Mouse (Mus musculus): ENCODE measurements at regions not wholly inside any gene's neighbourhood (a gene's known extent, or its start where the extent isn't known, plus 50 kb on each side); places are given as distances from the start of the nearest gene placed in this dataset.
A peak's percentile ranks its signal among the peaks of the same experiment; 100 is the strongest.

- H3K27ac ChIP-seq, result no peak overlapping the region
- 51% methylated on average over 1 of the region's 1 CpGs for WGBS
- no peak overlapping the region for H3K4me2 ChIP-seq (replicated peaks)
- no peaks in the 10 kb centered on the region for H3K4me1 ChIP-seq
- H3K36me3 ChIP-seq, result no peaks in the 10 kb centered on the region
- ATAC-seq (ENCODE audit: low FRiP score, low read depth), result no peak
- H3K9ac ChIP-seq, result no peak overlapping the region
- H3K9me3 ChIP-seq, result no peaks in the 10 kb centered on the region
- H3K27me3 ChIP-seq, result peaks cover 11% of the 10 kb centered on the region; the same call in 1 of the 2 replicates
- no peak overlapping the region for H3K4me3 ChIP-seq
These were observed 122.6 kb upstream of the Egfl6 start for GRCm38 (mm10) chrX:166708106-166708505.

GRCm38 (mm10) chrX:166707029-166707428 lies 121.5 kb upstream of the Egfl6 start:
- Histone ChIP-seq H3K27ac (no peak overlapping the region), H3K36me3 (no peaks in the 10 kb centered on the region), H3K4me3 (no peak overlapping the region), H3K9ac (no peak overlapping the region), H3K4me2 (replicated peaks) (no peak overlapping the region), H3K4me1 (no peaks in the 10 kb centered on the region), H3K9me3 (no peaks in the 10 kb centered on the region), H3K27me3 (peaks cover 5% of the 10 kb centered on the region; the same call in 1 of the 2 replicates)
- no peak for ATAC-seq (ENCODE audit: low FRiP score, low read depth)
- WGBS, result 71% methylated on average over 1 of the region's 1 CpGs

GRCm38 (mm10) chrX:166704311-166704710 lies 118.8 kb upstream of the Egfl6 start:
- no peak for ATAC-seq (ENCODE audit: low FRiP score, low read depth)
- Histone ChIP-seq H3K27me3 (peaks cover 4% of the 10 kb centered on the region; the same call in 1 of the 2 replicates), H3K4me3 (no peak overlapping the region), H3K27ac (no peak overlapping the region), H3K36me3 (no peaks in the 10 kb centered on the region), H3K9ac (no peak overlapping the region), H3K4me2 (replicated peaks) (no peak overlapping the region), H3K9me3 (no peaks in the 10 kb centered on the region), H3K4me1 (no peaks in the 10 kb centered on the region)
- 86% methylated on average over 2 of the region's 2 CpGs for WGBS

GRCm38 (mm10) chrX:166694219-166694618 lies 108.7 kb upstream of the Egfl6 start:
- H3K4me2 ChIP-seq (replicated peaks), result no peak overlapping the region
- H3K4me3 ChIP-seq, result no peak overlapping the region
- H3K36me3 ChIP-seq, result no peaks in the 10 kb centered on the region
- H3K4me1 ChIP-seq, result no peaks in the 10 kb centered on the region
- 75% methylated on average over 3 of the region's 3 CpGs for WGBS
- H3K9me3 ChIP-seq, result peaks cover 4% of the 10 kb centered on the region; the same call in 1 of the 2 replicates
- no peak overlapping the region for H3K9ac ChIP-seq
- no peak for ATAC-seq (ENCODE audit: low FRiP score, low read depth)
- H3K27ac ChIP-seq, result no peak overlapping the region
- H3K27me3 ChIP-seq, result peaks cover 17% of the 10 kb centered on the region; the same call in 1 of the 2 replicates

GRCm38 (mm10) chrX:166688779-166689178 lies 103.3 kb upstream of the Egfl6 start:
- WGBS, result 47% methylated on average over 3 of the region's 3 CpGs

DNA sequence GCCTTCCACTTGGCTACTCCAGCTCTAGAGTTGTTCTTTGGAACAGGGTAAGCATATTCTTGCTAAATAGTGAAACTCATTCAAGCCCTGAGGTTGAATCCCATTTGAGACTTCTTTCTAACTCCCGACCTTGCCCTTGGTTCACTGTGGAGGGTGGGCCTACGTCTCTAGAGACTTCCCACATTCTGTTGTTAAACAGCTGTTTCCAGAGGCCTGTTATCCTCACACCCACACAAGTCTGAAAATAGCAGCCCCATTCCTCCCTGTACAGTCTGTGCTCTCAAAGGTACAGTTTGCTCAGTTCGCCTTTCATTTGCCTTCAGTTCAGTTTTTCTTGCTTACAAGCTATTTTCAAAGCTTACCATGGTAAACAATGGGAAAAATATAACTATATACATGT lies 87.9 kb upstream of the Egfl6 start:
- Histone ChIP-seq H3K9me3 (no peaks in the 10 kb centered on the region), H3K9ac (no peak overlapping the region), H3K27ac (no peak overlapping the region), H3K4me1 (no peaks in the 10 kb centered on the region), H3K36me3 (no peaks in the 10 kb centered on the region), H3K27me3 (peaks cover 42% of the 10 kb centered on the region; the same call in 1 of the 2 replicates), H3K4me3 (no peak overlapping the region), H3K4me2 (replicated peaks) (no peak overlapping the region)
- 70% methylated on average over 3 of the region's 3 CpGs for WGBS
- ATAC-seq (ENCODE audit: low FRiP score, low read depth), result no peak

More at GRCm38 (mm10) chrX:166688779-166689178, 103.3 kb upstream of the Egfl6 start:
- Histone ChIP-seq H3K4me2 (replicated peaks) (no peak overlapping the region), H3K27me3 (peaks cover 18% of the 10 kb centered on the region; the same call in 1 of the 2 replicates), H3K9ac (no peak overlapping the region), H3K9me3 (peaks cover 4% of the 10 kb centered on the region; the same call in 1 of the 2 replicates), H3K4me1 (no peaks in the 10 kb centered on the region), H3K4me3 (no peak overlapping the region), H3K27ac (no peak overlapping the region), H3K36me3 (no peaks in the 10 kb centered on the region)
- no peak for ATAC-seq (ENCODE audit: low FRiP score, low read depth)

DNA sequence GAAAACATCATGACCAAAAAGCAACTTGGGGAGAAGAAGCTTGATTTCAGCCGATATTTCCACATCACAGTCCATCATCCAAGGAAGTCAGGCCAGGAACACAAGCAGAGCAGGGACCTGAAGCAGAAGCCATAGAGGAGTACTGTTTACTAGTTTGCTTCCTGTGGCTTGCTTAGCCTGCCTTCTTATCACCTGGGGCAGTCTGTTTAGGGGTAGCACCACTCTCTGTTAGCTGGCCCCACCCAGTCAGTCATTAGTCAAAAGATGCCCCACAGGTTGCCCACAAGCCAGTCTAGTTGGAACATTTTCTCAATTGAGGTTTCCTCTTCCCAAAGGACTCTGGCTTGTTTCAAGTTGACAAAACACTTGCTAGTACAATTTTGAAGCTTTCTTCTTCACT lies 87.1 kb upstream of the Egfl6 start:
- no peak overlapping the region for H3K27ac ChIP-seq
- 68% methylated on average over 1 of the region's 1 CpGs for WGBS
- no peak for ATAC-seq (ENCODE audit: low FRiP score, low read depth)
- H3K36me3 ChIP-seq, result no peaks in the 10 kb centered on the region
- no peak overlapping the region for H3K4me3 ChIP-seq
- no peaks in the 10 kb centered on the region for H3K9me3 ChIP-seq
- no peaks in the 10 kb centered on the region for H3K4me1 ChIP-seq
- no peak overlapping the region for H3K9ac ChIP-seq
- H3K4me2 ChIP-seq (replicated peaks), result no peak overlapping the region
- H3K27me3 ChIP-seq, result peaks cover 46% of the 10 kb centered on the region

GRCm38 (mm10) chrX:166671853-166672252 lies 86.3 kb upstream of the Egfl6 start:
- 89% methylated on average over 4 of the region's 4 CpGs for WGBS
- no peak for ATAC-seq (ENCODE audit: low FRiP score, low read depth)
- Histone ChIP-seq H3K27me3 (peaks cover 48% of the 10 kb centered on the region), H3K4me3 (no peak overlapping the region), H3K9ac (no peak overlapping the region), H3K9me3 (no peaks in the 10 kb centered on the region), H3K36me3 (no peaks in the 10 kb centered on the region), H3K4me1 (no peaks in the 10 kb centered on the region), H3K4me2 (replicated peaks) (no peak overlapping the region), H3K27ac (no peak overlapping the region)

DNA sequence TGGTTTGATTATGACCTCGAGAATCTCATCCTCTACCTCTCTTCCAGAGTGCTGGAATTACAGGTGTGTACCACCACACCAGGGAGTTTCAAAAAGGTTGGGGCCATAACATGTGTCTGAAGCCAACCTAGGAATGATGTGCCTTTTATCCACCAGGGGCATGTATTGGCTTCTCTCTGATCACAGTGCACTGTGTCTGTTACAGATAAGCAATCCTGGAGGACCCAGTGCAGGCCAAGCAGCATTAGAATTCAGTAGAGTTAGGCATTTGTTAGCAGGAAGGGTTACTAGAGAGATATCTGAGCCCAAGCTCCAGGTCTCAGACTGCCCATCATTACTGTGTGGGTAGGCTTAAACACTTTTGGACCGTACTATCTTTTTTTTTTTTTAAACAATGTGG lies 80.8 kb upstream of the Egfl6 start:
- Histone ChIP-seq H3K4me3 (no peak overlapping the region), H3K27me3 (peaks cover 52% of the 10 kb centered on the region), H3K4me1 (0 out of 2 replicates have a peak, but pooled peaks cover 1% of the 10 kb centered on the region), H3K9me3 (no peaks in the 10 kb centered on the region), H3K27ac (no peak overlapping the region), H3K9ac (no peak overlapping the region), H3K36me3 (no peaks in the 10 kb centered on the region), H3K4me2 (replicated peaks) (no peak overlapping the region)
- WGBS, result 79% methylated on average over 2 of the region's 2 CpGs
- no peak for ATAC-seq (ENCODE audit: low FRiP score, low read depth)

DNA sequence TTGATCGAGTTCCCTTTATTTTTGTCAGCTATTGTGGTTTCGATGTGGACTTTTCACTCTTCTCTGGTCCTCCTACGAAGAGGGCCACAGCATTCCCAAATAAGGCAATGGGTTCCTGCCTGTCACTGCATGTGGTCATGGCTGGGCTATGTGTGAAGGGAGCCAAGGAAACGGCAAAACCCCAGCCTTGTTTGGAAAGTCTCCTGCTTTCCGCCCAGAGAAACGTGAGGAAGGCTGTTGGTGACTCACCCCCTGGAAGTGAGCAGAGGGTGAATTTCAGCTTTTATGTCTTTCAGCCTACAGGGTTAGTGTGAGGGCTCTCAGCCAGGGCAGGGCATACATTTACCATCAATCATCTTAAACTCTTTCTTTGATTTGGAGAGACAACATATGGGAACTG lies 76.3 kb upstream of the Egfl6 start:
- H3K4me3 ChIP-seq, result no peak overlapping the region
- peak; percentile 80 for ATAC-seq (ENCODE audit: low FRiP score, low read depth)
- peaks cover 44% of the 10 kb centered on the region; the same call in 1 of the 2 replicates for H3K27me3 ChIP-seq
- 32% methylated on average over 6 of the region's 6 CpGs for WGBS
- no peak overlapping the region; the same call in 1 of the 2 replicates for H3K27ac ChIP-seq
- H3K4me1 ChIP-seq, result 0 out of 2 replicates have a peak, but pooled peaks cover 3% of the 10 kb centered on the region
- peak overlapping the region; percentile 55; the same call in 1 of the 2 replicates for H3K4me2 ChIP-seq (replicated peaks)
- H3K9me3 ChIP-seq, result no peaks in the 10 kb centered on the region
- H3K36me3 ChIP-seq, result no peaks in the 10 kb centered on the region
- no peak overlapping the region for H3K9ac ChIP-seq

DNA sequence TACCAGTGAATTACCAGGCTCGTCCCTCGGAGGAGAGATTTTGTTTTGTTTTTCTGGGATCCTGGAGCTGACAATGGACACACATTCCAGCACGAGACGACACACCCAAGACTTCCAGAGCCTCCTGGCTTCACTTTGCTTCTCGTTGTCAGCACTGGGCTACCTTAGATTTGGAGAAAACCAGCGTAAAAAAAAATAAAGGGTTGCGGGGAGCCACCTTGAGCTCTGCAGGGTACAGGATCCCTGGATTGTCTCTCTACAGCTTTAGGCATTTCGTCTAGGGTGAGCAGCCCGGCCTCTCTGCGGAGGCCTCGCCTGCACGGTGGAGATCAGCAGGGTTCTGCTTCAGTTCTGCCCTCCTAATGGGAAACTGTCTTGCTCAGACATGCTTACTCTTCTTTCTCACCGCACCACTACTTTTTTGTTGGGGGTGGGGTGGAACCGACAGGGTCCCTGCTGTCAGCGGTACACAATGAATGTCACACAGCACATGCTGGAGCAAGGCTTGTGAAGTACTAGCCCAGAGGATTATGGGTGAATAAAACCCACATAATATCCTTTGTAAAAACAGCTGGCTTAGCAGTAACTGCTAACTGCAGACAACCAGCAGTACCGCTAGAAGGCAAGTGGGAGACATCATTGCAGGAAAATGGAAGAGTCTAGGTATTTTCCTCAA lies 75.7 kb upstream of the Egfl6 start:
- Histone ChIP-seq H3K27me3 (peaks cover 39% of the 10 kb centered on the region; the same call in 1 of the 2 replicates), H3K27ac (peak overlapping the region; percentile 79)
- WGBS, result 19% methylated on average over 16 of the region's 16 CpGs

GRCm38 (mm10) chrX:166660715-166661042 lies 75.2 kb upstream of the Egfl6 start:
- ATAC-seq (ENCODE audit: low FRiP score, low read depth), result peak; percentile 24; the same call in 1 of the 2 replicates
- WGBS, result 32% methylated on average over 6 of the region's 6 CpGs
- Histone ChIP-seq H3K9me3 (no peaks in the 10 kb centered on the region), H3K4me3 (no peak overlapping the region; the same call in 1 of the 2 replicates), H3K27ac (no peak overlapping the region), H3K9ac (no peak overlapping the region), H3K36me3 (no peaks in the 10 kb centered on the region), H3K4me1 (0 out of 2 replicates have a peak, but pooled peaks cover 3% of the 10 kb centered on the region), H3K4me2 (replicated peaks) (peak overlapping the region; percentile 55), H3K27me3 (peaks cover 41% of the 10 kb centered on the region; the same call in 1 of the 2 replicates)

More for the DNA sequence above, 75.7 kb upstream of the Egfl6 start:
- Histone ChIP-seq H3K4me2 (replicated peaks) (peak overlapping the region; percentile 55), H3K4me3 (peak overlapping the region; percentile 16; the same call in 1 of the 2 replicates), H3K9ac (no peak overlapping the region), H3K36me3 (no peaks in the 10 kb centered on the region), H3K9me3 (no peaks in the 10 kb centered on the region), H3K4me1 (0 out of 2 replicates have a peak, but pooled peaks cover 3% of the 10 kb centered on the region)
- ATAC-seq (ENCODE audit: low FRiP score, low read depth), result peak; percentile 79; the same call in 1 of the 2 replicates
